Mouse (Mus musculus): ENCODE results near the gene Fbln2. TPM values are rescaled to one million over a fixed set of nuclear protein-coding genes. Genes with fewer than 3 reads are reported as not detected.

Fbln2 gene
- polyA plus RNA-seq, 1 experiment from 2014 or later, result 8.5 TPM

DNA sequence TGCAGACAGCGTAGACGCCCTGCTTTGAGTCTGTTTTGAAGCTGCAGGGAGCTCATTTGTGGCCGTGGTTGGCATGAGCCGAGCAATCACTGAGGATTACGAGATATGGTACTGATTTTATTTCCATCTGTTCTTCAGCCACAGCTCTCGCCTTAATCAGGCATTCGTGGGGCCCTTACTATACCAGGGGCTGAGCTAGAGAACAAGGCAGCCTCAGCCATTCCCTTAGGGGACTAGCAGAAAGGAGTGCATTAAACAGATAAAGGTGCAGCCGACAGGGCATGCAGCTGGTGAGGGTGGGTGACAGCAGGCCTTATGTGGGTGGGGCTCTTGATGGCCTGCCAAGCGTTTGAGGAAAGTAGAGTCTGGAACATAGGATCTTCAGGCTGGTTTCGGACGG lies 23.8 kb downstream of the Fbln2 start:
- Histone ChIP-seq H3K4me1 (peaks cover 19% of the 10 kb centered on the region; the same call in 1 of the 2 replicates), H3K9me3 (replicated peaks) (no peaks in the 10 kb centered on the region), H3K4me3 (no peak overlapping the region), H3K9ac (no peak overlapping the region), H3K4me2 (no peak overlapping the region), H3K36me3 (ENCODE audit: poor library complexity, severe bottlenecking) (no peaks in the 10 kb centered on the region), H3K27me3 (no peaks in the 10 kb centered on the region), H3K27ac (0 out of 2 replicates have a peak overlapping the region, but pooled peaks have one; percentile 7)
- WGBS, result 56% methylated on average over 11 of the region's 11 CpGs
- no peak for ATAC-seq

DNA sequence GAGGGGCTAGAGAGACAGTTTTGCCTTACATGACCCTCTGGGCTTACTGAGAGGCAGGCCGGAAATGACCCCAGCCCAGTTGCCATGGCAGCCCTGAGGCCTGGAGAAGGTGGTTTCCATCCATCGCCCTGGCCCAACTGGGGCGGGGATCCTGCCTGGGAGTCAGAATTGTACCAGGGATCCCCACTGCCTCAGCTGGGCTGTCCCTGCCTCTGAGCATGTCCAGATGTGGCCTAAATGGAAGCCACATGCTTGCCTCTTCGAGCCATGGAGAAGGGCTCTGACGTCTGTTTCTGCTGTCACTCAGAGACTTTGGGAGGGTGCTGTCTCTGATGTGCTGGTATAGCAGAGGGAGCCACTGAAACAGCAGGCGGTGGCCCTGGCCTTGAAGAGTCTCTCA lies 24.2 kb downstream of the Fbln2 start:
- no peak overlapping the region for H3K9ac ChIP-seq
- H3K9me3 ChIP-seq (replicated peaks), result no peaks in the 10 kb centered on the region
- H3K4me2 ChIP-seq, result no peak overlapping the region
- 0 out of 2 replicates have a peak, but pooled peaks have one; percentile 2 for ATAC-seq
- H3K4me1 ChIP-seq, result peaks cover 19% of the 10 kb centered on the region; the same call in 1 of the 2 replicates
- no peak overlapping the region for H3K4me3 ChIP-seq
- H3K36me3 ChIP-seq (ENCODE audit: poor library complexity, severe bottlenecking), result no peaks in the 10 kb centered on the region
- WGBS, result 52% methylated on average over 6 of the region's 6 CpGs
- no peak overlapping the region for H3K27ac ChIP-seq
- H3K27me3 ChIP-seq, result no peaks in the 10 kb centered on the region

DNA sequence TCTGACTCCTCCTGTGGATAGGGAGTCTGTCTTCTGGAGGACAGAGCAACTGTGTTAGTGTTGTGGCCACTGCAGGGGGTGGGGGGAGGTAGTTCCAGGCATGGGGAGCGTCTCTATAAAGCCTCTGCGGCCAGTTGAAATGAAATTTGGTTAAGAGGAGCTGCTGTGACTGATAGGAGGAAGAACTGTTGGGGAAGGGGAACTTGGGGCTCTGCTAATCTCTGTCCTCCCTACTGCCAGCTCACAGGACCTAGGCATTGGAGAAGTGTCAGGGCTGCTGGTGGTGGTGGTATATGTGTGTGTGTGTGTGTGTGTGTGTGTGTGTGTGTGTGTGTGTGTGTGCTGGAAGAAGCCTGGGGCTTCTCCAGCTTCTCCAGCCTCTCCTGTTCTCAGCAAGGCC lies 25.0 kb downstream of the Fbln2 start:
- Histone ChIP-seq H3K9ac (no peak overlapping the region), H3K4me2 (no peak overlapping the region), H3K9me3 (replicated peaks) (no peaks in the 10 kb centered on the region), H3K27ac (no peak overlapping the region), H3K4me3 (no peak overlapping the region), H3K36me3 (ENCODE audit: poor library complexity, severe bottlenecking) (no peaks in the 10 kb centered on the region), H3K4me1 (peaks cover 19% of the 10 kb centered on the region; the same call in 1 of the 2 replicates), H3K27me3 (no peaks in the 10 kb centered on the region)
- WGBS, result 64% methylated on average over 2 of the region's 2 CpGs
- ATAC-seq, result no peak

DNA sequence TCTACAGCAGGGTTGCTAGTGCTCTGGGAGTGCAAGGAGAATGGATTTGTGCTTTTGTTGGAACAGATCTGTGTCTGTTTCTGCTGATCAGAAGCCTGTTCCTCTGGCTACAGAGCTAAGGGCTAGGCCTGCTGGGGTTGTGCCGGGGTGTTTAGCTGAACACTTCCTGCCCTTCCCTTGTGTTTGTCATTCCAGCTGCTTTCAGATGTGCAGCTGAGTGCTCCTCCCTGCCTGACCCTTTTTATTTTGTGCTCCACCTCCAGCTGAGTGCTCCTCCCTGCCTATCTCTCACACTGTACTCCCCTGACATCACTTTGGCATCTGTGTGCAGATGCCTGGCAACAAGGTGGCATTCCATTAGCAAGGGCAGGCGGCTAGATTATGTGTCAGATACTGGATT lies 28.3 kb downstream of the Fbln2 start:
- no peaks in the 10 kb centered on the region for H3K36me3 ChIP-seq (ENCODE audit: poor library complexity, severe bottlenecking)
- no peak overlapping the region; the same call in 1 of the 2 replicates for H3K27ac ChIP-seq
- no peak overlapping the region for H3K4me2 ChIP-seq
- no peaks in the 10 kb centered on the region for H3K27me3 ChIP-seq
- WGBS, result 70% methylated on average over 2 of the region's 2 CpGs
- H3K4me3 ChIP-seq, result no peak overlapping the region
- H3K4me1 ChIP-seq, result peaks cover 30% of the 10 kb centered on the region
- ATAC-seq, result no peak
- H3K9ac ChIP-seq, result no peak overlapping the region
- H3K9me3 ChIP-seq (replicated peaks), result no peaks in the 10 kb centered on the region

DNA sequence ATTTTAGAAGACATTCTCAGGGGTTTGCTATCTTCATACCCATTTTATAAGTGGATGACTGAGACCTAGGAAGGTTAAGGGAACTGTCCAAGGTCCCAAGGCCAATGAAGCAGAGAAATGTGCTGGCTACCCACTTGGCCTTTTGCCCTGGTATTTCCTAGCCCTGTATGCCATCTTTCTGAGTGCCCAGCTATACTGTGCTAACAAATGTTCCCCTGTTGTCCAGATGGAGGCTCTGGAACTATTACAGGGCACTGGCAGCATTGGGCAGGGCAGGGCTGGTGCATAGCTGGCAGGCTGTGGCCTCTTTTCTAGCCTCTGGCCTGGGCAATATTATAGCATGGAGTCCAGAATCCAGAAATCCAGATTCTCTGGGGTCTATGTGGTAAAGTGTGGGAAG lies 28.7 kb downstream of the Fbln2 start:
- Histone ChIP-seq H3K27ac (no peak overlapping the region), H3K4me3 (no peak overlapping the region), H3K27me3 (no peaks in the 10 kb centered on the region), H3K4me2 (no peak overlapping the region), H3K4me1 (peaks cover 29% of the 10 kb centered on the region), H3K9ac (no peak overlapping the region), H3K9me3 (replicated peaks) (no peaks in the 10 kb centered on the region), H3K36me3 (ENCODE audit: poor library complexity, severe bottlenecking) (no peaks in the 10 kb centered on the region)
- ATAC-seq, result no peak

DNA sequence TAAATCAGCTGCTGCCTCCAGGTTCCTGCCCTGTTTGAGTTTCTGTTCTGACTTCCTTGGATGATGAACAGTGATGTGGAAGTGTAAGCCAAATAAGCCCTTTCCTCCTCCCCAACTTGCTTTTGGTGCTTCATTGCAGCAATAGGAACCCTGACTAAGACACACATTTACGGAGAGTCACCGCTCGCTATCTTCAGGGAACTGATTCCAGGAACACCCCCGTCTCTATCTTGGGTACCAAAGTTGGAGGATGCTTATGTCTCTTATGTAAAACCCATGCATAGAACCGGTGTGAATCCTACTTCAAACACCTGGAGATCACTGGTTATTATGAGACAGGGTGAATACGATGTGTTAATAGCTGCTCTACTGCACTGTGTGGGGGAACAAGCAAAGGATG lies 31.1 kb downstream of the Fbln2 start:
- H3K27ac ChIP-seq, result no peak overlapping the region
- peaks cover 14% of the 10 kb centered on the region for H3K4me1 ChIP-seq
- 93% methylated on average over 6 of the region's 6 CpGs for WGBS
- no peak overlapping the region for H3K4me2 ChIP-seq
- H3K9me3 ChIP-seq (replicated peaks), result no peaks in the 10 kb centered on the region
- ATAC-seq, result no peak
- H3K9ac ChIP-seq, result no peak overlapping the region
- no peak overlapping the region for H3K4me3 ChIP-seq
- no peaks in the 10 kb centered on the region for H3K27me3 ChIP-seq
- H3K36me3 ChIP-seq (ENCODE audit: poor library complexity, severe bottlenecking), result no peaks in the 10 kb centered on the region

DNA sequence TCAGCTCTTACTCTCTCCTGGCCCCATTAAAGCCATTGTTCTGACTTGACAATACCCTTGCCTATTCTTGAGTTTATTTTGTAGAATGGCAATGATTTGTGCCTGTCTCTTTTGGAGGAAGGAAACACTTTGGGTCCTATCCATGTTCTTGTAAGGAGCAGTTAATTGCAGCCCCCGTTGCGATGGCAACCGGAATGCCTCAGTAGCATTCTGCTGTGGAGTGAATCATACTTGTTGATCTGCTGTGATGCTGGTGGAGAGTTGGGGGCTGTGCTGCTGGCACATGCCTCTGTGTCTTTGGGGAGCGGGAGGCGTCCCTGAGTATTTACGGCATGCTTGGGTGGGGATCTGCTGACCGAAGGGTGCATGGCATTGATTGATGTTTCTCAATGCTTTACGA lies 32.1 kb downstream of the Fbln2 start:
- Histone ChIP-seq H3K4me1 (peaks cover 14% of the 10 kb centered on the region), H3K4me2 (no peak overlapping the region), H3K36me3 (ENCODE audit: poor library complexity, severe bottlenecking) (no peaks in the 10 kb centered on the region), H3K27ac (no peak overlapping the region), H3K9me3 (replicated peaks) (no peaks in the 10 kb centered on the region), H3K4me3 (no peak overlapping the region), H3K9ac (no peak overlapping the region), H3K27me3 (no peaks in the 10 kb centered on the region)
- ATAC-seq, result no peak
- 81% methylated on average over 8 of the region's 8 CpGs for WGBS

DNA sequence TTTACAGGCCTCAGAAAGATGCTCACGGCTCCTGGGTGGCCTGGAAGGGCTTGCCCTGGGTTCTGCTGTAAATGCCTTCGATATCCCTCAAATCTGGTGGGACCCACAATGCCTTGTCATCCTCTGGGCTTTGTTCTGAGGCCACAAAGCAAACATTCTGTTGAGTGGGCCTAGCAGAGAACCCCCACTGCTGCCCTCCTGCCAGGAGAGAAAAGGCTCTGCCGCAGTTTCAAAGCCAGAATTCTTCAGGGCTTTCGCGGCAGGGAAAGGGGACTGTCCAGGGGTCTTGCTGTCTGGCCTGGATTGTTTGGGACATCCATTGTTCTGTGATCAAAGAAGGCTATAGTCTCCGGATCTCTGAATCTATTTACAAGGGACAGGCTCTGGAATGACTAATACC lies 33.1 kb downstream of the Fbln2 start:
- no peaks in the 10 kb centered on the region for H3K36me3 ChIP-seq (ENCODE audit: poor library complexity, severe bottlenecking)
- no peak overlapping the region for H3K9ac ChIP-seq
- H3K4me1 ChIP-seq, result peaks cover 14% of the 10 kb centered on the region
- H3K27ac ChIP-seq, result no peak overlapping the region
- H3K4me3 ChIP-seq, result no peak overlapping the region
- no peak for ATAC-seq
- 0 out of 2 replicates have a peak, but pooled peaks cover 3% of the 10 kb centered on the region for H3K9me3 ChIP-seq (replicated peaks)
- H3K4me2 ChIP-seq, result no peak overlapping the region
- H3K27me3 ChIP-seq, result no peaks in the 10 kb centered on the region
- 6% methylated on average over 6 of the region's 6 CpGs for WGBS

DNA sequence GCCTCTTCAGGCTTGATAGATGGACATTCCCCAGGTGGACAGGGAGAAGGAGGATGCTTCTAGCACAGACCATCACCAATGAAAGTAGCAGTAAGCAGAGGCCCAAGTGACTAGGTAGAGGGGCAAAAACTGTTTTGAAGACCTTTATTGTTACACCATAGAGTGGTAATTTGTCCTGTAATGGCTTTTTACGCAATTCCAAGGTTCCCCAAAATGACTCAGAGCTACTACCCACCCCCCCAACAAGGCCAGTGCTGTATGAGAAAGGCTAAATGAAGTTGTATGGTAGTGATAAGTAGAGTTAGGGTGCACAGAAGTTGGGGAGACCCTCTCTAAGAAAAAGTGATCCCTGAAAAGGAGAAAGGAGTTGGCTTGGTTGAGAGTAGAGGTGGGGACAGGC lies 35.1 kb downstream of the Fbln2 start:
- H3K9ac ChIP-seq, result no peak overlapping the region
- H3K27ac ChIP-seq, result no peak overlapping the region
- 95% methylated on average over 1 of the region's 1 CpGs for WGBS
- ATAC-seq, result no peak
- no peak overlapping the region for H3K4me3 ChIP-seq
- H3K4me1 ChIP-seq, result peaks cover 14% of the 10 kb centered on the region
- H3K4me2 ChIP-seq, result no peak overlapping the region
- H3K9me3 ChIP-seq (replicated peaks), result 0 out of 2 replicates have a peak, but pooled peaks cover 3% of the 10 kb centered on the region
- no peaks in the 10 kb centered on the region for H3K36me3 ChIP-seq (ENCODE audit: poor library complexity, severe bottlenecking)
- no peaks in the 10 kb centered on the region for H3K27me3 ChIP-seq

DNA sequence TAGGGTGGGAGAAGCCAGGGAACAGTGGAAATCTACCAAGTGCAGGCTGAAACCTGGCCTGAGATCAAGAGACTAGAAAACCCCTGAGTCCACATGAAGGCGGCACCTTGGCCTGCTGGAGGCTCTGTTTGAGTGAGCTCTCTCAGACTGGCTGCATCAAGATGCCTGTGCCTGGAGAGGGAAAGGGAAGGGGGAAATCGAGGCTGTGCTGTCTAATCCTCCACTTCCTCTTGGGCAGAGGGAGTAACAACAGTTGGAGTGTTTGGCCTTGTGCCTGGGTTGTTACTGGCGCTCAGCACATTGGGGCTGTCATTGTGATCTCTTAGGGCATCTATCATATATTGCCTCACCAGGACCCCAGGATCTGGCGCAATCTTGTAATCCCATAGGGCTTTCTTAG lies 36.4 kb downstream of the Fbln2 start:
- H3K4me1 ChIP-seq, result peaks cover 14% of the 10 kb centered on the region
- H3K9ac ChIP-seq, result no peak overlapping the region
- no peaks in the 10 kb centered on the region for H3K36me3 ChIP-seq (ENCODE audit: poor library complexity, severe bottlenecking)
- no peak for ATAC-seq
- no peak overlapping the region for H3K27ac ChIP-seq
- H3K4me2 ChIP-seq, result no peak overlapping the region
- H3K27me3 ChIP-seq, result no peaks in the 10 kb centered on the region
- 0 out of 2 replicates have a peak, but pooled peaks cover 3% of the 10 kb centered on the region for H3K9me3 ChIP-seq (replicated peaks)
- WGBS, result 78% methylated on average over 4 of the region's 4 CpGs
- no peak overlapping the region for H3K4me3 ChIP-seq

DNA sequence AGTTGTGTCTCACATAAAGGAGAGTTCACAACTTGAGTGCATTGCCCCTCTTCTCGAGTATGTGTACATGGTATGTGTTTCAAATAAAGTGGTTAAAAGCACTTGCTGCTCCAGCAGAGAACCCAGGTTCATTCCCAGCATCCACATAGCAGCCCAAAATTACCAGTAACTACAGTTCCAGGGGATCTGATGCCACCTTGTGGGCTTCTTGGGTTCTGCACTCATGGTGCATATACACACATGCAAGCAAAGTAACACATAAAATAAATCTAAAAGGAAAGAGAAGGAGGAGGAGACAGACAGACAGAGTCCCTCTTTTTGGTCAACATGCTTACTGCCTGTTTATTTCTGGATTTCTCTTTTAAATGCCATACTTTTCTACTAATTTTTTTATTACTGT lies 37.5 kb downstream of the Fbln2 start:
- Histone ChIP-seq H3K27me3 (no peaks in the 10 kb centered on the region), H3K36me3 (ENCODE audit: poor library complexity, severe bottlenecking) (no peaks in the 10 kb centered on the region), H3K4me3 (no peak overlapping the region), H3K9ac (no peak overlapping the region), H3K4me2 (no peak overlapping the region), H3K27ac (no peak overlapping the region), H3K9me3 (replicated peaks) (0 out of 2 replicates have a peak, but pooled peaks cover 3% of the 10 kb centered on the region), H3K4me1 (peaks cover 9% of the 10 kb centered on the region; the same call in 1 of the 2 replicates)
- WGBS, result 97% methylated on average over 1 of the region's 1 CpGs
- no peak for ATAC-seq

DNA sequence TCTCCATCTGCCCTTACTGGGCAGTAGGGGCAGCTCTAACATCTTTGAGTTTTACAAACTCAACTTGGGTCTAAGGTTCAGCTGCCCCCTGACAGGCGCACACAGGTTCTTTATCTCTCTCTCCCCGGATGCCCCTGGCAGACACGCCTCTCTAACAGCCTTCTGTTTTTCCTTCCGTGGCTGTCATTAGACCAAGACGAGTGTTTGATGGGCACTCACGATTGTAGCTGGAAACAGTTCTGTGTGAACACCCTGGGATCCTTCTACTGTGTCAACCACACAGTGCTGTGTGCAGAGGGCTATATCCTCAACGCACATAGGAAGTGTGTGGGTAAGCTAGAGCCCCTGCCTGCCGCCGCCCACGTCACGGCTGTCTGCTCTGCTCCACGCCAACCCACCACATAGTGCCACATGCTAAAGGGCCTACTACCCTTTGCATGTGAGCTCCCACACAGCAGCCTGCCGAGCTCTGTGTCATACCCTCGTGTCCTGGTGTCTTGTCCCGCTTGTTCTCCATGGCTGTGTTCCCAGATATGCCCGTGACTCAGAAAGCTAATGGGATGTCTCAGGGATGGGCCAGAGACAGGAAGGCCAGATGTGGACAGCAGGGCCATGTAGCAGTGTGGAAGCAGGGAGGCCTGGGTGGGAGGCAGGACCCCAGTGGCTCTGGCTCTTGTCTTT lies 47.3 kb downstream of the Fbln2 start:
- Histone ChIP-seq H3K9me3 (replicated peaks) (no peaks in the 10 kb centered on the region), H3K36me3 (ENCODE audit: poor library complexity, severe bottlenecking) (no peaks in the 10 kb centered on the region), H3K4me2 (no peak overlapping the region), H3K27me3 (no peaks in the 10 kb centered on the region), H3K9ac (no peak overlapping the region), H3K4me3 (no peak overlapping the region), H3K4me1 (peaks cover 7% of the 10 kb centered on the region), H3K27ac (no peak overlapping the region)
- 87% methylated on average over 16 of the region's 16 CpGs for WGBS
- ATAC-seq, result no peak
